Mouse (Mus musculus) thymus, postnatal 14 days (tissue): ENCODE data around the gene Hcfc2.
A peak's percentile ranks its signal among the peaks of the same experiment; 100 is the strongest.

Experiments
- DNase-seq: peaks from one replicate; pipeline ENCODE4 v3.0.0; 2021

Hcfc2 gene

GRCm38 (mm10) chr10:82695956-82696355 lies at the start of gene Hcfc2:
Gene Hcfc2 (plus strand): TSS chr10:82696160.
- DNase-seq: no peak

DNA sequence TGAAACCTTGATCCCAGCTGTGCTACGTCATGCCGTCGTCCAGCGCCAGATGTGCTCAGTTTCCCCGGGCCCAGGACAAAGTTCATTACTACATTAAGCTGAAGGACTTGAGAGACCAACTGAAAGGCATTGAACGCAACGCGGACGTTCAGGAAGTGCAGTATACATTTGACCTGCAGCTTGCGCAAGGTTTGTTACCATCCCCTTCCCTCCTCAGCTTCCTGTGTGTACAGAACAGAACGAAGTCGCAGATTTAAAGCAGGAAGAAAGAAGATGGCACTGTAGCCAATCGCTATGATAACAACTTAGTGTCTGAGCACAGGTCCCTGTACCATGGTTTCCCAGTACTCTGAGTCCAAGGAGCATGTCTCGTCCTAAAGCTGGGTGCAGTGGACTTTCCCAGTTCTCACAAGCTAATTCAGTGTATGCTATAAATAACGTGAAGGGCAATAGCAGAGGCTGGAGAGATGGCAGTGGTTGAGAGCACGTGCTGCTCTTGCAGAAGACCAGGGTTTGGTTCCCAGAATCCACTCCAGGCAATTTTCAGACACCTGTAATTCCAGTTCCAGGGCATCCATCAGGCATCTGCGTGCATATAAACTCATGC lies 48.7 kb upstream of the Hcfc2 start:
- no peak for DNase-seq

- DNase-seq: no peak
These were observed 44.7 kb upstream of the Hcfc2 start for GRCm38 (mm10) chr10:82651221-82651620.

GRCm38 (mm10) chr10:82652625-82653024 lies 43.3 kb upstream of the Hcfc2 start:
- DNase-seq: no peak

GRCm38 (mm10) chr10:82654581-82654980 lies 41.4 kb upstream of the Hcfc2 start:
- DNase-seq: no peak

- DNase-seq: peak; percentile 16
These were observed 34.1 kb upstream of the Hcfc2 start for GRCm38 (mm10) chr10:82661820-82662219.

DNA sequence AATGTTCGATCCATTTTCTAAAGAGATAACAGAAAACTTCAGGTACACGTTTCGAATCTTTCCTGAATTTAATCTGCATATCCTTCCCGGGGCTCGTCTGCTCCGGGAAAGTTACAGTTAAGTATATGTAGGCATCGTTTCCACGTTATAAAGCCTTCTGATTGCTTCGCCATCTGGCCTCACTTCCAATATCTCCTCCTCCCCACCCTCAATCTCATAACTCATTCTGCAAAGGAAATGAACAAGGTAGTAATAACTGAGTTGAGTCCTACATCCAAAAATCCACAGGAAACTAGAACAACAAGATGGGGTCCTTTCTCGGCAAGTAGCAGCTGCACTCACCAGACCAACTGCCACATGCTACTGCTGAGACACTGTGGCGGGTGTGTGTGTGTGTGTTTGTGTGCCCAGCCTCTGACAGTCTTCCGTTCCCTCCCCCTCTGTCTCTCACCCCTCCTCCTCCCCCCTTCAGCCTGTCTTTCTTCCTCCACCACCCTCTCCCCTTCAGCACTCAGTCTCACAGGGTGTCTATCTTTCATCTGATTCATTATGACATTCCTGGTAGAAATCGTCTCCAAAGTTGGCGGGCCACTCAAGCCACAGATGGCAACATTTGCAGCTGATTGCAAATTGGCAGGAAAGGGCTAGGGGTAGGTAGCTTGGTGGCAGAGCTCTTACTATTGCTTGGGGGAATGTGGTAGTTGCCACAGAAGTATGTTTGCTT lies 33.5 kb upstream of the Hcfc2 start:
- peak; percentile 76 for DNase-seq

DNA sequence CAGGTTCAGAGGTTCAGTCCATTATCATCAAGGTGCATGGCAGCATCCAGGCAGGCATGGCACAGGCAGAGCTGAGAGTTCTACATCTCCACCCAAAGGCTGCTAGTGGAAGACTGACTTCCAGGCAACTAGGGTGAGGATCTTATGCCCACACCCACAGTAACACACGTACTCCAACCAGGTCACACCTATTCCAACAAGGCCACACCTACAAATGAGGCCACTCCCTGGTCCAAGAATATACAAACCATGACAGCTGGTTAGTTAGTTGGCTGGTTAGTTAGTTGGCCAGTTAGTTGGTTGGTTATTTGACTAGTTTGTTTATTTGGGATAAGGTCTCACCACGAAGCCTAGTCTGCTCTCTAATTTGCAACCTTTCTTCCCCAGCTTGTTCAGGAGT lies 32.7 kb upstream of the Hcfc2 start:
- DNase-seq: no peak

DNA sequence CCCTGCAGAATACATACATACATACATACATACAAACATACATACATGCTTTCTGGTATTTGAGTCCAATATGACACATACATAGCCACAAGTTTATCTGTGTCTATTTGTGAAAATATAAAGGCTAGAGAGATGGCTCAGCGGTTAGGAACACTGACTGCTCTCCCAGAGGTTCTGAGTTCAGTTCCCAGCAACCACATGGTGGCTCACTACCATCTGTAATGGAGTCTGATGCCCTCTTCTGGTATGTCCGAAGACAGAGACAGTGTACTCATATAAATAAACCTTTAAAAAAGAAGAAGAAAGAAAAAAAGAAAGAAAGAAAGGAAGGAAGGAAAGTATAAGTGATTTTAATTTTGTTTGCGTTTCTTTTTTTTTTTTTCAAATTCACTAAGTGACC lies 30.0 kb upstream of the Hcfc2 start:
- DNase-seq: no peak

DNA sequence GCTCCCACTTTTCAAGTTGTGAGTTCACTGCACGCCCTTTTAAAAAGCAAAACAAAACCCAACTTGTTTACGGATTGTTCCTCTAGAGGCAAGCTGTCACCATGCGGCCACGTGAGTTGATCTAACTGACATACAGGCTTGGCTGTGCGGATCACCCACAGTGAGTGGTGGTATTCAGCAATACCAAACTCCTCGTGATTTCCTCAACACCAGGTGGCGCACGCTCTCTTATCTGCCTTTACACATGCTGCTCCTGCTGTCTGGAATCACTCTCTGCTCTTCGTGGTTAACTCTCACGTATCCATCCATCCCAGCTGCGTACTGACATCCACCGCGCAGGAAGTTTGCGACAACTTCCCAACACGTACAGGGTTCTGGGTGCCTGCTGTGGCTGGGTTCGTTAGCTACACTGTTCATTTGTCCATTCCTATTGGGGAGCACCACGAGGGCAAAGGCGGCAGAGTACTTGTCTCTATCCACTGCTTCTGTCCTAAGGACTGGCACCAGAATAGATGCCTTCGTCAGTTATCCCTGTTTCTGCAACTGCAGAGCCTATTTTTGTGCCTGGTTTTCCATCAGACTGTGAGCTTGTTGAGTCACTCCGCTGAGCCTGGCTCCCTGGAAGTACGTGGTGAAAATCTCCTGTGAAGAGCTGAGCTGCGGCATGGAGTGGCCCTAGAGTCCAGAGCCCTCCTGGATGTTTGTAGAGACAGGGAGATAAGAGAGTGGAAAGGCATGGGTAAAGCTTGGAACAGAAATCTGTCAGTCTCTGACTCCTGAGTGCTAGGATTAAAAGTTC lies 29.3 kb upstream of the Hcfc2 start:
- peak; percentile 90 for DNase-seq

- no peak for DNase-seq
These were observed 25.8 kb upstream of the Hcfc2 start for GRCm38 (mm10) chr10:82670205-82670604.

DNA sequence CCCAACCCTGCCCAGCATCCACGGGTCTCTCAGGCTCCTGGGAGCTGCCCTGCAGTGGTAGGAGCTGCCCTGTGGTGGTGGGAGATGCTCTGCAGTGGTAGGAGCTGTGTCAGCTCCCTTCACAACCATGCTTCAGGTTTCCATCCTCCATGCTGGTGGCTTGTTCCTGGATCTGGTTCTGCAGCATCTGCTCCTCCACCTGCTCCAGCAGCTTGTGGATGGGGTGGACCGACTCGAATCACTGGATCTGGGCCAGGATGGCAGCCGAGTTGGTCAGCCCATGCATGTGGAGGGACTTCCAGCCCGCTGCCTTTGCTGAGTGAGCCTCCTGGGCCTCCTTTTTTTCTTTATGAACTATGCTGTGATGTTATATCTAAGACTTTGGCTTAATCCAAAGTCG lies 19.0 kb upstream of the Hcfc2 start:
- DNase-seq: no peak

DNA sequence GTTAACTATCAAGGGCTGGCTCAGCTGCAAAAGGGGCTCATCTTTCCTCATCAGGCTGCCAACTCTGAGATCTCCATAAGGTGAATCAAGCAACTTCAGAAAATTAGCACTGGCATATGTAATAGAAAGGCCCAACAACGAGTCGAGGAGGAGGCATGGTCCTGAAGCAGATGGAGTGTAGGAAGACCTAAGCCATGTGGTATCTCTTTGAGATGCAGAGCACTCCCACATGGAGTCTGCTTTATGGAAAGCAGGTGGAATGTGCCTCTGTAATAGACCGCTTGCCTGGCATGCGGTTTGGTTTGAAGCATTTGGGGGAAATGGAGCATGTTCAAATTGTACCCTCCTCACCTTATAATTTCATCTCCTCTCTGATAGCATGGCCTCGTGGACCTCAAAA lies 15.2 kb upstream of the Hcfc2 start:
- no peak for DNase-seq

GRCm38 (mm10) chr10:82681639-82682038 lies 14.3 kb upstream of the Hcfc2 start:
- DNase-seq: no peak

- DNase-seq: no peak
These were observed 10.5 kb upstream of the Hcfc2 start for GRCm38 (mm10) chr10:82685440-82685839.

DNA sequence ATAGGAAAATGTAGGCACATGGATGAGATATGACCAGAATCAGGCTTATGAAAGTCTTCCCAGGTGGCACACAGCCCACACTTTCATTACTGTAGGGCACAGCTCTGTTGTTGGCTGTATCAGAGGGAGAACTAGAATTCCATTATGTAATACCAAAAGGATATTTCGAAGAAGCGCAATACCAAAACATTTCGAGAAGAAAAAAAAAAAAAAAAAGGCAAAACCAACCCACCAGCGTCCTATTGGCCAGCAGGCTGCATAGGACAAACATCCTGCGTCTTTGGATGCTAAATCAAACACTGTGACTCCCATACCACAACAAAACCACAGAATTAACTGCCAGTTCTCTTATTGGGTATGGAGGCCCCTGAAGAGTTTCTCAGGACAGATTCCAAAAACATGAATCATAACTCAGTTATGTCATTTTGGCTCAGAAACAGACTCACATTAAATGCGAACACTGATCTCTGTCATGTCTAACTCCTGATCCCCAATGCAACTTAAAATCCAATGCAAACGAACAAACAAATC lies 6.2 kb upstream of the Hcfc2 start:
- no peak for DNase-seq

- DNase-seq: no peak
These were observed 5.5 kb upstream of the Hcfc2 start, which contains the start of gene Glt8d2 for GRCm38 (mm10) chr10:82690494-82690893. Gene Glt8d2 (minus strand): TSS chr10:82690650.

DNA sequence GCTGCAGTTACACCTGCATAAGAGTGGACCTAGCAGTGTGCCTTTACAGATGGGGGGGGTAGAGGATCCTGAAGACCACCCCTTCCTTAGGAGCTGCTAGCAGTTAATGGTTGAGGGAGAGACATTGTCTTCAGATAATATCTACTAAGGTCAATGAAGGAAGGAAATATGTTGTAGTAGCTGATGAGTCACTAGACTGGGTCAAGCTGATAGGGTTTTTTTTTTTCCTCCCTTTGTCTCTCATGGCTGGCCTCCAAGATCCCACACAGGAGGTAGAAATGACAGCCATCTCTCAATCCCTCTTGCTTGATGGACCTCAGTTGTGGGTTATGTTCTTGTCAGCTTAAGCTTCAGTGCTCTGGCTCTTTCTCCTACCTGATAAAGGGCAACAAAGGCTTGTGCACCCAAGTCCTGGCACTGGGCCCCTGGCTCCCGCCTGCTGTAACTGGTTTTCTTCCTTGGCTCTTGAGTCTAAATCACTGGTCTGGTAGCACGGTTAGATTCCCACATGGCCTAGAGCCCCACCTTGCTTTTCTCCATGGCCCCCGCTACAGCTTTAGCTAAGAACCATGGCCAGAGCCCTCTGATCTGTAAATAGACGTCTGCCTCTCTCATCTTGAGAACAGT lies 606 bp downstream of the Hcfc2 start:
- DNase-seq: no peak

GRCm38 (mm10) chr10:82697305-82697898 lies 1.4 kb downstream of the Hcfc2 start:
- no peak for DNase-seq

- peak; percentile 95 for DNase-seq
These were observed 2.8 kb downstream of the Hcfc2 start for GRCm38 (mm10) chr10:82698712-82699261.

GRCm38 (mm10) chr10:82699296-82699941 lies 3.5 kb downstream of the Hcfc2 start:
- DNase-seq: peak; percentile 58

- no peak for DNase-seq
These were observed 45.4 kb downstream of the Hcfc2 start for GRCm38 (mm10) chr10:82741354-82741753.
